In genomic region chr12:85444646-85445045, GRCm38 (mm10) we compare ENCODE assay signal across 8 mouse cellular contexts. TPM values are rescaled to one million over a fixed set of nuclear protein-coding genes. Genes with fewer than 3 reads are reported as not detected.
A peak's percentile ranks its signal among the peaks of the same experiment; 100 is the strongest.
DNase-seq lines count a peak whose midpoint lies in the region; ATAC-seq lines count a peak whose summit lies in the region.

No protein-coding gene starts in this region.

- no peaks in the 10 kb centered on the region for H3K36me3 ChIP-seq in heart, embryonic 11.5 days (ENCODE audit: control insufficient read depth, insufficient read depth, low read length)
- H3K36me3 ChIP-seq in liver, embryonic 16.5 days (ENCODE audit: control insufficient read depth, insufficient read depth) = no peaks in the 10 kb centered on the region
- no peaks in the 10 kb centered on the region for H3K36me3 ChIP-seq in hindbrain, embryonic 13.5 days
- no peaks in the 10 kb centered on the region for H3K36me3 ChIP-seq in hindbrain, embryonic 10.5 days

- 28% methylated on average over 6 of the region's 6 CpGs for WGBS in heart, embryonic 11.5 days (ENCODE audit: insufficient replicate concordance)
- 8% methylated on average over 6 of the region's 6 CpGs for WGBS in liver, embryonic 16.5 days (ENCODE audit: insufficient replicate concordance)
- 58% methylated on average over 6 of the region's 6 CpGs for WGBS in hindbrain, embryonic 13.5 days
- WGBS in hindbrain, embryonic 10.5 days = 38% methylated on average over 6 of the region's 6 CpGs

- peak overlapping the region; percentile 31 for H3K4me2 ChIP-seq in heart, embryonic 11.5 days
- peak overlapping the region; percentile 25 for H3K4me2 ChIP-seq in liver, embryonic 16.5 days (ENCODE audit: low read depth, low read length)
- no peak overlapping the region for H3K4me2 ChIP-seq in hindbrain, embryonic 13.5 days

- no peak for DNase-seq in heart, postnatal 14 days
- peak; percentile 76 to 80 for DNase-seq in spleen, postnatal 36 days (ENCODE audit: low spot score in 2 of 2)
- DNase-seq in adrenal gland, adult 18-20 months (ENCODE audit: low spot score in 2 of 2) = no peak
- DNase-seq in hindbrain, embryonic 10.5 days (ENCODE audit: low spot score) = no peak

- H3K27me3 ChIP-seq in heart, embryonic 11.5 days (ENCODE audit: control insufficient read depth, insufficient read depth, low read length) = no peaks in the 10 kb centered on the region
- no peaks in the 10 kb centered on the region for H3K27me3 ChIP-seq in liver, embryonic 16.5 days (ENCODE audit: control insufficient read depth, insufficient read depth, low read depth, low read length)
- H3K27me3 ChIP-seq in hindbrain, embryonic 13.5 days = no peaks in the 10 kb centered on the region
- H3K27me3 ChIP-seq in hindbrain, embryonic 10.5 days (ENCODE audit: insufficient read depth, poor library complexity, severe bottlenecking) = no peaks in the 10 kb centered on the region

- no peak overlapping the region for H3K27ac ChIP-seq in heart, embryonic 11.5 days (ENCODE audit: low read depth, low read length)
- peak overlapping the region; percentile 63; the same call in 1 of the 2 replicates for H3K27ac ChIP-seq in brown adipose tissue, adult 24 weeks (replicated peaks; ENCODE audit: low read depth, low read length)
- H3K27ac ChIP-seq in liver, embryonic 16.5 days (ENCODE audit: low read length) = no peak overlapping the region
- no peak overlapping the region; the same call in 1 of the 2 replicates for H3K27ac ChIP-seq in hindbrain, embryonic 13.5 days
- H3K27ac ChIP-seq in hindbrain, embryonic 10.5 days = no peak overlapping the region; the same call in 1 of the 2 replicates

- H3K4me3 ChIP-seq in heart, embryonic 11.5 days (ENCODE audit: low read depth, low read length) = no peak overlapping the region
- H3K4me3 ChIP-seq in brown adipose tissue, adult 24 weeks (ENCODE audit: insufficient read depth, low read depth, low read length) = peak overlapping the region; percentile 11; the same call in 1 of the 2 replicates
- 0 out of 2 replicates have a peak overlapping the region, but pooled peaks have one; percentile 0 for H3K4me3 ChIP-seq in liver, embryonic 16.5 days (ENCODE audit: low read depth, low read length)
- H3K4me3 ChIP-seq in hindbrain, embryonic 13.5 days = no peak overlapping the region
- H3K4me3 ChIP-seq in hindbrain, embryonic 10.5 days = no peak overlapping the region

- peaks cover 9% of the 10 kb centered on the region for H3K4me1 ChIP-seq in heart, embryonic 11.5 days (ENCODE audit: control insufficient read depth, insufficient read depth, low read length)
- no peaks in the 10 kb centered on the region; the same call in 1 of the 2 replicates for H3K4me1 ChIP-seq in brown adipose tissue, adult 24 weeks (ENCODE audit: control insufficient read depth, insufficient read depth, insufficient read length, low read length)
- H3K4me1 ChIP-seq in liver, embryonic 16.5 days (ENCODE audit: control insufficient read depth, low read depth, low read length) = no peaks in the 10 kb centered on the region
- H3K4me1 ChIP-seq in hindbrain, embryonic 13.5 days (replicated peaks) = 0 out of 2 replicates have a peak, but pooled peaks cover 5% of the 10 kb centered on the region
- peaks cover 13% of the 10 kb centered on the region for H3K4me1 ChIP-seq in hindbrain, embryonic 10.5 days (replicated peaks)

- H3K9me3 ChIP-seq in heart, embryonic 11.5 days (replicated peaks; ENCODE audit: control insufficient read depth, low read length) = no peaks in the 10 kb centered on the region
- H3K9me3 ChIP-seq in liver, embryonic 16.5 days (replicated peaks; ENCODE audit: control insufficient read depth, low read length) = no peaks in the 10 kb centered on the region
- no peaks in the 10 kb centered on the region for H3K9me3 ChIP-seq in hindbrain, embryonic 13.5 days
- no peaks in the 10 kb centered on the region for H3K9me3 ChIP-seq in hindbrain, embryonic 10.5 days

- no peak for ATAC-seq in heart, embryonic 11.5 days (replicated peaks; ENCODE audit: insufficient number of reproducible peaks, low FRiP score, low TSS enrichment)
- no peak for ATAC-seq in liver, embryonic 16.5 days (ENCODE audit: low read depth)
- no peak for ATAC-seq in hindbrain, embryonic 13.5 days (ENCODE audit: low FRiP score)

- H3K9ac ChIP-seq in heart, embryonic 11.5 days (ENCODE audit: low read depth, low read length) = no peak overlapping the region
- no peak overlapping the region for H3K9ac ChIP-seq in liver, embryonic 16.5 days (ENCODE audit: low read depth, low read length)
- no peak overlapping the region for H3K9ac ChIP-seq in hindbrain, embryonic 13.5 days

- intact Hi-C loops in heart, postnatal 14 days (cut with DNase I) = no loop called here

RNA-seq across cellular contexts. Expression of gene Fos, which starts 29.0 kb away (rescaled TPM):
- 4.5 and 6.3 TPM in 2 replicates for polyA plus RNA-seq in heart, embryonic 11.5 days (2014; fragmentation: Nextera tagmentation; extraction: Ambion mirVana)
- 1 to 10 TPM; 4.3 to 5.0 TPM for total RNA-seq in heart, postnatal 14 days (2021)
- polyA plus RNA-seq in brown adipose tissue, adult 24 weeks (2012; ENCODE audit: insufficient read depth, insufficient read length, missing spikeins) = 10.7 and 154 TPM in 2 replicates
- polyA plus RNA-seq in liver, embryonic 16.5 days (2015; fragmentation: Nextera tagmentation; extraction: Ambion mirVana) = 1.1 and 1.6 TPM in 2 replicates
- total RNA-seq in adrenal gland, adult 18-20 months (2021) = 1 to 10 TPM; 2.9 to 4.3 TPM
- 1.9 and 2.5 TPM in 2 replicates for polyA plus RNA-seq in hindbrain, embryonic 13.5 days (2015; fragmentation: Nextera tagmentation; extraction: Ambion mirVana)
- polyA plus RNA-seq in hindbrain, embryonic 10.5 days (2016; fragmentation: Nextera tagmentation; extraction: Ambion mirVana) = 1.5 TPM in 2 replicates

Comparison
In these comparisons a context has a peak if more than half of its experiments do, and no peak if none do; other contexts are left out.
1. H3K4me3 ChIP-seq: peak in brown adipose tissue, adult 24 weeks (single experiment) and liver, embryonic 16.5 days (single experiment); none in heart, embryonic 11.5 days (single experiment), hindbrain, embryonic 13.5 days (single experiment) and hindbrain, embryonic 10.5 days (single experiment).
2. DNase-seq: peak in spleen, postnatal 36 days (2 of 2); none in heart, postnatal 14 days (0 of 2), adrenal gland, adult 18-20 months (0 of 2) and hindbrain, embryonic 10.5 days (single experiment).